Mouse (Mus musculus): ENCODE results near the gene Dnase1l1. TPM values are rescaled to one million over a fixed set of nuclear protein-coding genes. Genes with fewer than 3 reads are reported as not detected.
A peak's percentile ranks its signal among the peaks of the same experiment; 100 is the strongest.

Dnase1l1 gene
- polyA plus RNA-seq, 2 experiments, result 20.9 to 22.6 TPM

DNA sequence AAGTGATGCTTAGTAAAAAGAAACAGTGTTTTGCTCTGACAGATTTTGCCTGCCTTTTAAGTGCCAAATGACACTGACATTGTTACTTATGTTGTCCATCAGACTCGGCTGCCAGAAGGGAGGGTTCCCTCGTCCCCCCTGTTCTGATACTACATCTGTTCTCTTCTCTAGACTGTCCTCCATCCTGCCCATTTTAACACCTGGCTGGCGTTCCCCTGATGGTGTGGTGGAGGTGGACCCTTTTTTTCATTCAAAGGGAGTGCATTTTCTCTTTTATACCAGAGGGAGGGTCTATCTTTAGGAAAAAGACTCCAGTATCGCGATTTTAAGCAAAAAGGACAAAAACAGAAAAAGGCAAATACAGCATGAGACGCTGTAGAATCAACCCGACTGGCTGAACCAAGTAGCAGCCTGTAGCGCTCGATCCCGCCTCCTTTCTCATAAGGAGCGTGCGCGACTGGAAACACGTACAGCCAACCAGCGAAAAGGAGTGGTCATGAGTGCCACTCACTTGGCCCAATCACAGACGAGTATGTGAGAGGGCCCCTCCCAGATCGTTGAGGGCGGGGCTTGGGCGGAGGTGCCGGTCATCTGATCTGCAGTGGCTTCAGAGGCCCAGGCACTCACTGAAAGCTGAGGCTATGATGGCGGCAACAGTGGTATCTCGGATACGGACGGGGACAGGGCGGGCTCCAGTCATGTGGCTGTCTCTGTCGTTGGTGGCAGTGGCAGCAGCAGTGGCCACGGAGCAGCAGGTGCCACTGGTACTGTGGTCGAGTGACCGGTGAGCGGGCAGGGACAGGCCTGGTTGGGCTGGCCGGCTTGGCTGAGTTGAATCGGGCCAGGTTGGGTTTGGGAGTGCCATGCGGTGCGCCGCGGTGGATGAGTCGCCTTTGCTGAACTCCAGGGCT is 14.7 kb upstream of the Dnase1l1 start, which contains the start of gene Atp6ap1:
Atp6ap1 (plus strand) TSS at position 560 of the 911 bp plus-strand sequence.
- TF ChIP-seq EP300 (IDR thresholded peaks at IDR 0.05; ENCODE audit: low read depth), result no peak
- TF ChIP-seq CTCF (IDR thresholded peaks at IDR 0.05; ENCODE audit: low read depth), result no peak
- Histone ChIP-seq H3K9me3 (ENCODE audit: control insufficient read depth, low read length) (no peaks in the 10 kb centered on the region), H3K27ac (peak within 1 kb of the TSS; percentile 70), H3K4me3 (ENCODE audit: insufficient read depth in 1 of 2, low read depth in 2 of 2, low read length in 2 of 2) (peak within 1 kb of the TSS; percentile 75 to 78), H3K36me3 (replicated peaks; ENCODE audit: control insufficient read depth, insufficient read depth, low read depth) (peaks cover 9% of the 10 kb centered on the region), H3K4me2 (ENCODE audit: low read depth) (peak within 1 kb of the TSS; percentile 82), H3K27me3 (ENCODE audit: control insufficient read depth, insufficient read depth, low read length) (no peaks in the 10 kb centered on the region), H3K4me1 (replicated peaks; ENCODE audit: control insufficient read depth in 2 of 2, insufficient read depth in 2 of 2, low read length in 1 of 2) (peaks cover 0 to 13% of the 10 kb centered on the region in 2 experiments; a peak in 2 of 4 replicates), H3K9ac (replicated peaks) (peak within 1 kb of the TSS; percentile 85)
- DNase-seq (ENCODE audit: low read depth in 3 of 3, low spot score in 3 of 3), result peak; percentile 90
- peak; percentile 94 for ATAC-seq (ENCODE audit: insufficient read depth)
- 7% methylated on average over 37 of the region's 37 CpGs for WGBS (ENCODE audit: insufficient replicate concordance)

DNA sequence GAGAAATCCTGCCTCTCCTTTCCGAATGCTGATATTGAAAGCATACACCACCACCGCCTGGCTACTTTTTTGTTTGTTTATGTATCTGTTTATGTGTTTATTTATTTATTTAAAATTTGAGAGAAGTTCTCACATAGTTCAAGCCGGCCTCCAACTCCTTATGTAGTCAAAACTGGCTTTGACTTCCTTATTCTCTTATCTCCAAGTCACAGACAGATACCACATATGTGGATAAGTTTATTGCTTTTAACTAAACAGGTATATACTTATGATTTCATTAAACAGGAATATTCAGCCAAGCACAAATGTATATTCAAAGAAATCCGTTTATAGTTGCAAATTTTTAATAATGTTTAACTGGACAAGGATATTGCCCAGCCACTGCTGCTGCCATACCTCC is 11.3 kb upstream of the Dnase1l1 start:
- Histone ChIP-seq H3K4me2 (ENCODE audit: low read depth) (no peak overlapping the region), H3K9me3 (ENCODE audit: control insufficient read depth, low read length) (no peaks in the 10 kb centered on the region), H3K27ac (no peak overlapping the region), H3K4me3 (ENCODE audit: insufficient read depth in 1 of 2, low read depth in 2 of 2, low read length in 2 of 2) (no peak overlapping the region), H3K4me1 (replicated peaks; ENCODE audit: control insufficient read depth in 2 of 2, insufficient read depth in 2 of 2, low read length in 1 of 2) (peaks cover 0 to 6% of the 10 kb centered on the region in 2 experiments; a peak in 2 of 4 replicates), H3K36me3 (replicated peaks; ENCODE audit: control insufficient read depth, insufficient read depth, low read depth) (no peaks in the 10 kb centered on the region), H3K27me3 (ENCODE audit: control insufficient read depth, insufficient read depth, low read length) (no peaks in the 10 kb centered on the region), H3K9ac (replicated peaks) (no peak overlapping the region)
- ATAC-seq (ENCODE audit: insufficient read depth) (no peak), DNase-seq (ENCODE audit: low read depth in 3 of 3, low spot score in 3 of 3) (no peak)
- TF ChIP-seq CTCF (IDR thresholded peaks at IDR 0.05; ENCODE audit: low read depth) (no peak), EP300 (IDR thresholded peaks at IDR 0.05; ENCODE audit: low read depth) (no peak)
- 42% methylated on average over 4 of the region's 4 CpGs for WGBS (ENCODE audit: insufficient replicate concordance)

DNA sequence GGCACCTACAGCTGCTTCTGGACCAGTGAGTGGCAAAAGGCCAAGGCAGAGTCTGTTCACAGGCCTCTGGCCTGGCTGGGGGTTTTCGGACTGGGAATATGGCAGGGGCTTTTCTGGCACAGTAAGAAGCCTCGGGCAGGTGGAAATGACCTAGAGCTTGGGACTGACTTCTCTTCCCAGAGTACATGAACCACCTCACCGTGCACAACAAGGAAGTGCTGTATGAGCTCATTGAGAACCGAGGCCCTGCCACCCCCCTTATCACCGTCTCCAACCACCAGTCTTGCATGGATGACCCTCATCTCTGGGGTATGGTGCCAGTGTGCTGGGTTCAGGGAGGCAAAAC is 928 bp upstream of the Dnase1l1 start:
- Histone ChIP-seq H3K4me2 (ENCODE audit: low read depth) (peak overlapping the region; percentile 91), H3K4me3 (ENCODE audit: insufficient read depth in 1 of 2, low read depth in 2 of 2, low read length in 2 of 2) (peak overlapping the region; percentile 65 to 99), H3K9ac (replicated peaks) (peak overlapping the region; percentile 68), H3K4me1 (replicated peaks; ENCODE audit: control insufficient read depth in 2 of 2, insufficient read depth in 2 of 2, low read length in 1 of 2) (peaks cover 0 to 12% of the 10 kb centered on the region in 2 experiments; a peak in 3 of 4 replicates), H3K36me3 (replicated peaks; ENCODE audit: control insufficient read depth, insufficient read depth, low read depth) (no peaks in the 10 kb centered on the region), H3K27ac (peak overlapping the region; percentile 88), H3K9me3 (ENCODE audit: control insufficient read depth, low read length) (no peaks in the 10 kb centered on the region), H3K27me3 (ENCODE audit: control insufficient read depth, insufficient read depth, low read length) (no peaks in the 10 kb centered on the region)
- 27% methylated on average over 5 of the region's 5 CpGs for WGBS (ENCODE audit: insufficient replicate concordance)
- TF ChIP-seq EP300 (IDR thresholded peaks at IDR 0.05; ENCODE audit: low read depth), result no peak
- no peak for TF ChIP-seq CTCF (IDR thresholded peaks at IDR 0.05; ENCODE audit: low read depth)
- DNase-seq (ENCODE audit: low read depth in 3 of 3, low spot score in 3 of 3), result no peak
- ATAC-seq (ENCODE audit: insufficient read depth), result no peak

- Histone ChIP-seq H3K27me3 (ENCODE audit: control insufficient read depth, insufficient read depth, low read length) (no peaks in the 10 kb centered on the region), H3K4me1 (replicated peaks; ENCODE audit: control insufficient read depth in 2 of 2, insufficient read depth in 2 of 2, low read length in 1 of 2) (peaks cover 0 to 12% of the 10 kb centered on the region in 2 experiments; a peak in 3 of 4 replicates), H3K4me3 (ENCODE audit: insufficient read depth in 1 of 2, low read depth in 2 of 2, low read length in 2 of 2) (peak overlapping the region; percentile 65 to 99), H3K4me2 (ENCODE audit: low read depth) (peak overlapping the region; percentile 91), H3K9ac (replicated peaks) (peak overlapping the region; percentile 74), H3K36me3 (replicated peaks; ENCODE audit: control insufficient read depth, insufficient read depth, low read depth) (no peaks in the 10 kb centered on the region), H3K27ac (peak overlapping the region; percentile 88), H3K9me3 (ENCODE audit: control insufficient read depth, low read length) (no peaks in the 10 kb centered on the region)
- DNase-seq (ENCODE audit: low read depth in 3 of 3, low spot score in 3 of 3) (peak; percentile 76 to 81 (median 79)), ATAC-seq (ENCODE audit: insufficient read depth) (peak; percentile 65)
- 10% methylated on average over 39 of the region's 39 CpGs for whole genome bisulfite sequencing (ENCODE audit: insufficient replicate concordance)
- TF ChIP-seq EP300 (IDR thresholded peaks at IDR 0.05; ENCODE audit: low read depth) (no peak), CTCF (IDR thresholded peaks at IDR 0.05; ENCODE audit: low read depth) (no peak)
Measured at GRCm38 (mm10) chrX:74282395-74283091, 406 bp upstream of the Dnase1l1 start.

Measured in liver, embryonic 14.5 days (tissue).